ENCODE assay signal across 17 mouse cellular contexts in genomic region chr11:57535912-57536311, GRCm38 (mm10).
DNase-seq lines count a peak whose midpoint lies in the region; ATAC-seq lines count a peak whose summit lies in the region.
"Had no signal": no experiment of that assay in that cellular context is flagged by ENCODE, and none has a peak within 500 bp of the region (broad histone marks: within the 10 kb centered on the region; RNA-seq: fewer than 3 reads in every experiment).

No protein-coding gene starts in this region.

- DNase-seq in frontal cortex, postnatal 36 days (ENCODE audit: low spot score in 2 of 2), result no peak
- peak; percentile 43 for DNase-seq in retina, embryonic 14.5 days (ENCODE audit: low spot score)
- no peak for DNase-seq in retina, postnatal 1 day
- DNase-seq in lung, postnatal 10 days, result peak; percentile 14
- peak; percentile 65 for DNase-seq in lung, postnatal 36 days
- DNase-seq in layer of hippocampus, adult 9-10 months (ENCODE audit: low spot score), result no peak
- DNase-seq: adrenal gland, adult 2 months; adrenal gland, postnatal 25 days; cerebellum, adult 11 months; cerebellum, adult 8-10 months; cerebellum, postnatal 14 days; forebrain, postnatal 0 days; gastrocnemius, postnatal 36 days; heart, adult 18-20 months; heart, postnatal 14 days had no signal

- ATAC-seq in frontal cortex, adult (ENCODE audit: low TSS enrichment), result peak; percentile 44; the same call in 1 of the 2 replicates
- ATAC-seq: forebrain, postnatal 0 days; intestine, embryonic 15.5 days had no signal

Comparison
In these comparisons a context has a peak if more than half of its experiments do, and no peak if none do; other contexts are left out.
1. DNase-seq: peak in retina, embryonic 14.5 days (single experiment), lung, postnatal 10 days (single experiment) and lung, postnatal 36 days (single experiment); none in frontal cortex, postnatal 36 days (0 of 2), retina, postnatal 1 day (single experiment) and layer of hippocampus, adult 9-10 months (single experiment).